Mouse (Mus musculus) lung, postnatal 25 days (tissue): ENCODE measurements around the gene Sept1.

Experiments
- DNase-seq: peaks from one replicate; pipeline ENCODE4 v3.0.0; 2022; ENCODE audit warnings: low spot score

Sept1 gene

DNA sequence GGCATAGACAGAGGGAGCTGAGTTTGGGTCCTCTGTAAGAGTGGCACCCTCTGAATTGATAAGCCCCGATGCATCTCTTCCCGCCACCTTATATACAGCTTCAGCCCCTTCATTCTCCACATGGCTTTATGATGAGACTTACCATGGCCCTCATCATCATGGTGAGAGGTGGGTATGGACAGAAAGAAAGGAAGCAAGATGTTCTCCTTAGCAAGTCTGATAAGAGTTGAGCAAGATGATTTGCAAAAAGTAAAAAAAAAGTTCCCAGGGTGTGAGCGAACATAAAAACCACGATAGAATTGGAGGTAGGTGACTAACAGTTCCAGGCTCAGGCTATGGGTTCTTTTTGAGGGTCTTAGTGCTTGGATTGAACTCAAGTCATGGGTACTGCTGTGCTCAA, 14.3 kb downstream of the Sept1 start:
- DNase-seq, result no peak

GRCm38 (mm10) chr7:127217901-127218642, 14.9 kb downstream of the Sept1 start:
- DNase-seq, result no peak

GRCm38 (mm10) chr7:127217475-127217874, 15.5 kb downstream of the Sept1 start:
- DNase-seq, result no peak

DNA sequence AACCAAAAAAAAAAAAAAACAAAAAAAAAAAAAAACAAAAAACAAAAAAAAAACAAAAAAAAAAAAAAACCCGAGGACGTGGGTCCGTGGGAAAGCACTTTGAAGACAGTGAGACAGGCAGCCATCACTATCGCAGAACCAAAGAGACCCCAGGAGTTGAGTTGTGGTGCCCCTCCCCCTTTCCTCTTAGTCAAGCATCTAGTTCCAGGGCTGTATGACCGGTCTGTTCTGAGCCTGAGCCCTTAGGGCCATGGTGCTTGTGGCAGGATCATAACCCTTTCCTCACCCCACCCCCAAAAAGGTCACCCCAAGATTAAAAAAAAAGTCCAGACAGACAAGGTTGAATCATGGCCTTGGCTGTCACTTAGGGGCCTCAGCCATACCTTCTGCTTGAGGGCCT, 16.6 kb downstream of the Sept1 start:
- DNase-seq, result no peak

DNA sequence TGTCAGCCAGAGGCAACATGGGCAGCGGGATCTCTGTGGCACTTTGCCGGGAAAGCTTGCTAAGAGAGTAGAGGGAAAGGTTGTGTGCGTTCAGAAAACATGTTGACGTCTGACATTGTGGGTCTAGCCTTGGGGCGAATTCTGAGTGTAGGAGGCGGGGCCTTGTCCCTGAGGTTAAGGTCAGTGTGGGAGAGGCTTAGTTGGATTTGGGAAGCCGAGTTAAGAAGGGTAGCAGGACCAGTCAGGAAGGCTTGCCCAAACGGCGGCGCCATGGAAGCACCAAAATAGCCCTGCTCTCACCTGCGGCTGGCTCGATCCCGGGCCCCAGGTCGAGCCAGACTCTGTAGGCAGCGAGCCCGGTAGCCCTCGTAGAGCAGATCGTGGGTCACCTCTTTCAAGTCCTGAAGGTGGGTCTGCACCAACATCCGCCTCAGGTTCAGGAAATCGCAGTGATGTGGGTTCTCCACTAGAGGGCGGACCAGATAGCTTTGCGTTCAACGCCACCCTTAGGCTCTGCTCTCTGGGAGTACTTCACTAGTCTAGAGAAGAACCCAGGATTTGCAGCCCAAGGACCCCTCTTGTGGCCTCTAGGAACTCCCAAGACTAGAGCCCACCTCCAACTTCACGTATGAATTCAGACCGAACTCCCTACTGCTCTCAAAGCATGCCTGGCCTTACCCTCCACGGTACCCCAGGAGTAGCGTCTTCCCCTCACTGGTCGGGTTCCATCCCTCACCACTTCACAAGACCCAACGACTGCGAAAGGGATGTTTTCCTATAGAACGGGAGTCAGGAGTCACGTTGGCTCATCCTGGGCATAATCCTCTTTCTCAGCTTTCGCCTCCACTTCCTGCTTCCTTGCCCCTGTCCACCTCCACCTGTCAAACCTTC, 17.7 kb downstream of the Sept1 start:
- DNase-seq, result peak; percentile 83

DNA sequence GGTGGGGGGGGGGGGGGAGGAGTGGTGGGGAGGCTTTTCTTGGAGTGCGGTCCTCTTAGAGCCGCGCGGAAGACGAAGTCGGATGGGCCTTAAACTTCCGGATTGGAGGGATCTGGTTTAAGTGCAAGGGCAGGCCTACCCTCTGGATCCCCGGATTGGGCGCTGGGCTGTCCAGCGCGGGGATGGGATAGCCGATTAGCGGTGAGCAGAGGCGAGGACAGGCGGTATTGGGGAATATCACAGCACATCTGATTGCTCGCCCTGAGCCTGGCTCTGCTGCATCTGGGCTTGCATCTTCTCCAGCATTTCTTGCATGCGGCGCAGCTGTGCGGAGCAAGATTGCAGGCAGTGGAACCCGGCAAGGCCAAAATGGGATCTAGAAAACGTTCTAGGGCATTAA, 18.4 kb downstream of the Sept1 start:
- DNase-seq, result no peak

GRCm38 (mm10) chr7:127213930-127214329, 19.0 kb downstream of the Sept1 start:
- no peak for DNase-seq

- DNase-seq, result peak; percentile 39
Measured at GRCm38 (mm10) chr7:127213485-127213884, 19.4 kb downstream of the Sept1 start.

DNA sequence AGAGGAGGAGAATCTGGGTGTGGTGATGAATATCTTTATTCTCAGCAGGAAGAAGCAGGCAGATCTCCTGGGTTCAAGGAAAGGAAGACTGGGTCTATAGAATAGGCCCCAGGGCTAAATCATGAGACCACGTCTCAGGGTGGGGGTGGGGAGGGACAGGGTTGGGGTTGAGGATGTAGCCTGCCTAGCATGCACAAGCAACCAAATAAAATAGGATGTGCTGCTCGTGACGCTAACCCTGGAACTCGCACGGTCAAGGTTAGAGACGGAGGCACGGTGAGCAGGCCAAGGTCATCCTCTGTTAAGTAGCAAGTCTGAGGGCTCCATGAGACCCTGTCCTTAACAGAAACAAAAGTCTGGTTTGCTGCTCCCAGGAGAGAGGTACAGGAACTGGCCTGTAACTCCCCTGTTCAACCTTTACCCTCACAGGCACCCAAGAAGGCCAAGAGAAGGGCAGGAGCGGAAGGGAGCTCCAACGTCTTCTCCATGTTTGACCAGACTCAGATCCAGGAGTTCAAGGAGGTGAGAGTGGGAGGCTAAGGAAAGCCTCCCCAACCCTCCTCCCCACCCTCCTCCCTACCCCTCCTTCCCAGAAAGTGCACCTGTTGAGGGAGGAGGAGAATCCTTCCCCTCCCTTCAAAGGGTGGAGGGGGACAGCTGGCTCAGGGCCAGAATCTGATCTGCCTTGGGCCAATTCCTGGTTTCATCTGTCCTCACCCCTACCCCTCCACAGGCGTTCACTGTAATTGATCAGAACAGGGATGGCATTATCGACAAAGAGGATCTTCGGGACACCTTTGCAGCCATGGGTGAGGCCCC, 20.3 kb downstream of the Sept1 start:
- no peak for DNase-seq

DNA sequence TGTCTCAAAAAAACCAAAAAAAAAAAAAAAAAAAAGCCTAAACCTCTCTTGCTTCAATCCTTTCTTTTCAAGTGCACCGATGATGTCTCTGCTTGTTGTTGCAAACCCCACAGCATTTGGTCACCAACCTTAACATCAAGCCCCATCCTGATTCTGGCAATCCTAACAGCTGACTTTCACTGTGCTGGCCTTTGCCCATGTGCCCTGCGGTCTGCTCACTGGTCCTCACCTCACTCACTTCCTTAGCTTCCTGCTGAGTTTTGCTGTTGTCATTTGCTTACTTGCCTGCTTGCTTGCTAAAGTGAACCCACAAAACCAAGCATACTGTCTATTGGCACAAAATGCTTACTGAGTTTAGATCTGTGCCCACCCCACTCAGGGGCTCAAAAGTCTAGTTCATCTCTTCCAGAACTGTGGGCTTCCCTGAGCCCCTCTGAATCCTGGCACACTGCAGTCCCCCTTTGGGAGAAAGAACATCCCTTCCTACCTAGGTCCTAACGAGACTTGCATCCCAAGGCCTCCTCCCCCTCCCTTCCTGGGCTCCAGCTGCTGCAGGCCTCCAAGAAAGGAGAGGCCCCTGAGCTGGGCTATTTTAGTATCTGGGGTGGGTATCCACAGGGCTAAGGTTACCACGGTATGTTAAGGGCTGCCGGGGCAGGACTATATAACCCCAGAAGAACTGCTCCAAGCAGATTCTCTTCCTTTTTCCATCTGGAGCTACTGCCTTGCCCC, 21.8 kb downstream of the Sept1 start:
- no peak for DNase-seq

GRCm38 (mm10) chr7:127210266-127210665, 22.7 kb downstream of the Sept1 start:
- DNase-seq, result no peak

DNA sequence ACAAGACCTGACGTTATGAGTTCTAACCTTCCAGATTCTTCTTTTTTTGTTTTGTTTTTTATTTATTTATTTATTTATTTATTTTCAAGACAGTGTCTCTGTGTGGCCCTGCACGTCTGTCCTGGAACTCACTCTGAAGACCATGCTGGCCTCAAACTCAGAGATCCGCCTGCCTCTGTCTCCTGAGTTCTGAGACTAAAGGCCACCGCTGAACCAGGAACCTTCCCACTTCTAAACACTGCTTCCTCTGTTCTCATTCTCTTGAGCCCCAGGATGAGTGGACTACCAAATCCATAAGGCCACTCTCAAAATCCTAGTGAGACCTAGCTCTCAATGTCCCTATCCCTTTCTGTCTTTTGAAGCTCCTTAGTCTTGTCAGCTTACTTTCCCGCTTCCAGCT, 23.1 kb downstream of the Sept1 start:
- DNase-seq, result no peak

DNA sequence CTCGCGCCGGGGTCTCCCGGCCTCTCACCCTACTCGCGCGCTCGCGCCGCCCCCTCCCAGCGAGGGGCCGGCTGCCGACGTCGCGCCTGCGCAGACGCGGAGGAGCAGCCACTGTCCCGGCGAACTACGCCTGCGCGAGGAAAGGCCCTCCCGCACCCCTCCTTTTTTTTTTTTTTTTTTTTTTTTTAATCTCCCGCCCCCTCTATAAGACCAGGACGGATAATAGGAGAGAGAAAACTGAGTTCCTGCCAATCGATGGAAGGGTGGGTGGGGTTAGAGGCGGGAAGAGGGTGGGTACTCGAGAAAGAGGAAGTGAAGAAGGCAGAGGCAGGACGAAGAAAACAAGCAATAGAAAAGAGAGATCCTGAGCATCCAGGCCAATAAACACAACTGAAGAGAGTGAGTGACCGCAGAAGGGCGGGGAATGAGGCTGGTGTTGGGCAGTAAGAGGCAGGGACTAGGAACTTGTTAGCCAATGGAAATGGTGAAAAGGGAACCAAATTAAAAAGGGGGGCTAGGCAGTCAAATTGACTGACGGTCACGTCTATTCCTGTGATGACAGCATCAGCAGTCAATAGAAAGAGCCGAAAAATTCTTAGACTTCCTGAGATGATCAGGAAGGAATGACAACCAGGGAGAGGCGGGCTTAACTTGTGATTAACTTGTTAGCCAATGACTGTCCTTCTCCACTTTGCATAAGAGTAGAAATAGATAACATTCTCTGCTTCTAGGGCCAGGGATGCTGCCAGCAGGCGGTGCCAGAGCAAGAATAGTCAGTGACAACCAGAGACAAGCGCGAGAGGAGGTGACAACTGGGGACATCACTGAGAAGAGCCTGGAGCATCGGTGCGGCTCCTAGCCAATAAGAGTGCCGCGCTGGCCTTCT, 24.1 kb downstream of the Sept1 start, which contains the start of gene Mylpf:
Gene Mylpf (plus strand): TSS at position 338 of the 886 bp plus-strand sequence.
- peak; percentile 99 for DNase-seq

DNA sequence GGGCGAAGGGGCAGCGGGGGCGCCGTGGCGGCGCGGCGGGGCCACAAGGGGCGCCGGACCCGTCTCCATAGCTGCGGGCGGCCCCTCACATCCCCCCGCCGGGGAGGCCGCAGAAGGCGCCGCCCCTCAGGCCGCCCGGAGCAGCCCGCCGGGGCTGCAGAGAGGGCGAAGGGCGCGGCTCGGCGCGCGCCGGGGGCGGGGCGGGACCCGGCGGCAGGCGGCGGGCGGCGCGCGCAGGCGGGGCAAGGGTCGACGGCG, 24.7 kb downstream of the Sept1 start, which contains the start of gene Tbc1d10b:
Gene Tbc1d10b (minus strand): TSS at position 174 of the 258 bp plus-strand sequence.
- DNase-seq, result no peak

DNA sequence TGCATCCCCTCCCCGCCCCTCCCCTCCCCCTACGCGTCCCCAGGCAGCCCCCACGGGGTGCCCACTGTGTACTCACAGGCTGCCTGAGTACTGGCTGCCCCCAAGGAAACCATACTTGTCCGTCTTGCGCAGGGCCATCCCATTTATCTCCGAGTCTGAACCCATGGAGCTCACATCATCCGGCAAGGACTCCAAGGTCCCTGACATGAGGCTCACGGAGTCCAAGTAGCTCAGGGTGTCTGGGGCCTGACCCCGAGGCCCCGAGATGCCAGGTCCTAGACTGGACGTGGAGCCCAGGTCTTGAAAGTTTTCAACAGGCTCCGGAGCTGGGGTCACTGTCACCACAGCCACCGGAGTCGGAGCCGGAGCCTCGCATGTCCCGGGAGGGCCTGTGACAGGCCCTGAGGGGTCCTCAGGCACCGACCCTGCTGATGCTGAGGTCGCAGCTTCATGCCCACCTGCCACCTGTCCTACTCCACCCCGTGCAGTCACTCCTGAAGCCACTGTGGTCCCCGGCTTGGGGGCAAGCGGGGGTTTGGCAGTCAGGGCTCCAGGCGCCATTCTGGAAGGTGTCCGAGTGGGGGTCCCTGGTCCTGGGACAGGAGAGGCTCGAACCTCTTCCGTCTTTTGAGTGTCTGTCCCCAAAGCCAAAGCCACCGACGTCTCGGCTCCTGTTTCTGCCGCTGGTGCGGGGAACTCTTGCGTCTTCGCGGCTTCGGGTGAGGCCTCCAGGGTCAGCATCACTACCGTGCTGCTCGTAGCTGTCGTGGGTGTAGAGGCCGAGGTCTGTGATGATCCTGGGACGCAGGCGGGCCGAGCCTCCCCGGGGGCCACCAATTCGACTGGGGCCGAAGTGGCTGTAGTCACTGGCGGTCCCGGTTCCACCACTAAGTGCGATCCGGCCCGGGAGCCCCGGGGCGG, 25.3 kb downstream of the Sept1 start:
- no peak for DNase-seq

- peak; percentile 30 for DNase-seq
Measured at GRCm38 (mm10) chr7:127206606-127207005, 26.3 kb downstream of the Sept1 start.

DNA sequence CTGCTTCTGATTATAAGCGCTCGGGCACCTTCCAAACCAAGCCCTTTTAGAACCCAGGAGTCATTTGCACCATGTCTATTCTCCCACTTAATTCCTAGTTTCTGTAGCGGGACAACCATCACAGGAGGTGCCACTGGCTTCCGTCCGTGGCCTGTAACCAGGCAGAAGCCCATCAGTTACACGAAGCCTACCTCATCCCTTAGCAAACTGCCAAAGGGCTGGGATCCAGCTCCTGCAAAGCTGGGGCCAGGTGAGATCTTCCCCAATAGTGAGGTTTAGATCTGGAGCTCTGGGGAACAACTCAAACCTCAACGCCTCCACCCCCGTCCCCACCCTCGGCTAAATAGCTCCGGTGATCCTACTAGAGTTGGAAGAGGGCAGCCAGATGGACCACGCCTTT, 36.4 kb downstream of the Sept1 start:
- DNase-seq, result no peak

GRCm38 (mm10) chr7:127195544-127196295, 37.2 kb downstream of the Sept1 start, which contains the start of gene Cd2bp2:
Gene Cd2bp2, minus strand, starts transcription at chr7:127196050.
- DNase-seq, result peak; percentile 98

DNA sequence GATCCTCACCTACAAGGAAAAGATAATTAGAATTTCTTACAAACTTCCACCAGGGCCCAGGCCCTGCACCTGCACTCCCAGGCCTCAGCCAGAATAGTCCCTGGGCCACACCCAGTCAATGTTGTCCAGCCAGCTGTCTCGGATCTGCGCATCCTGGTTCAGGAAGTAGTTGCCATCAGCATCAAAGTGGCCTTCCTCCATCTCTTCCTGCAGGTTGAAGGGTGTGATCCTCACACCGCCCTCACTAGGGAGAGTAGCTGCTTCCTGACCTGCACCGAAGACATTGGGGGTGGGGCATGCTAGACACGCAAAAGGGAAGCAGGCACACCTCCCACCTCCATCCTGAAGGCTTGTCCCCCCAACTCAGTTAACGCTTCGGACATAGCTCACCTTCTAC, 38.3 kb downstream of the Sept1 start:
- DNase-seq, result no peak
